Mouse (Mus musculus): Measurements from ENCODE around the gene Ap3b1.

The Ap3b1 gene

DNA sequence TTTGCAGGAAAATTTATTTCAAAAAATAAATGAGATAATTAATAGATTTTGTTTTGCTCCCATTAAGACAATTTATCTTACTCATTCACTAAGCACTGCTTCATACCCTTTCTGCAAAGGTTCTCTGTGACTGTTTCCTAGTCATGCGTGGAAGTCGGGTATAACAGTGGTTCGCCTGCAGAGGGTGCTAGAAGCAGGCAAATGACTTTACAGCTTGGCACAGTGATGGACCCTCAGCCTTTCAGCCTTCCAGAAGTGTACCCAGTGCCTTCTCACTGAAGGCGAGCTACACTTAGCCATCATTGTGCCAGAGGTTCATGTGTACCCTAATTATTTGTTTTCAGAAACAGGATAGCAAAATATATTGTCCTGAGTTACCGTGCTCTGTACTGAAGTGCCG, 92.5 kb downstream of the Ap3b1 start:
- CTCF ChIA-PET: no interaction called here

GRCm38 (mm10) chr13:94454131-94454530, 95.4 kb downstream of the Ap3b1 start:
- CTCF ChIA-PET: no interaction called here

DNA sequence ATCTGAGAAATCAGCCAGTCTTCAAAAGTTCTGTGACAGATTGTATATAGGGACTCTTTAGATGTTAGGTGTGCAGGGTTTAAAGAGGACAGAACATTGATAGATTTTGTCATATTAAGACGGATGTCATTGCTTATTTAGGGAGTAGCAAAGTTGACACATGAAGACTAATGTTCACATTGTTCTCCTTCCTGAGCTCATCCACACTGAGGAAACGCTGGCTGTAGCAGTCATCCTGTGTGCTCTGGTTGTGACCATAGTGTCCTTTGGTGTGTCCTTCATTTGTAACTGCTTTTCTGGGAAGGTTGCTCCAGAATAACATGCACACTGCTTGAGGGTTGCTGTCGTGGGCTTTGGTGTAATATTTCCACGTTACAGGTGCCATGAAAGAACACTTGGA, 100.4 kb downstream of the Ap3b1 start:
- CTCF ChIA-PET: no interaction called here

DNA sequence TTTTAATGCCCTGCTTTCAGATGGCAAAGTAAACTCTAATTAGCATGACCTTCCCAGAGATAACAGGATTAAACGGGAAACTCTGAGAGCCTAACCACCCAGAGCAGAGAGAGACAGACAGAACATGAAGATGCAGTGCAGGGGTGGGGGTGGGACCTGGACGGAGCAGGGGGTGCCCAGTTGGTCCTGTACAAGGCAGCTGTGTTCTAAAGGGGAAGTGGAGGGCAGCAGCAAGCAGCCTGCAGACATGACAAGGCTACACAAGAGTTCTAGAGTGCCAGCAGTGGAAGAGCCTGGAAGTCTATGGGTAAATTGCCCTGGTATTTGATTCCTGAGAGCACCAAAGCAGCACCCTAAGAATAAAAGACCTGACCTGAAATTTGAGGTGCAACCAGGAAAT, 105.5 kb downstream of the Ap3b1 start:
- CTCF ChIA-PET: no interaction called here

GRCm38 (mm10) chr13:94468551-94468950, 109.8 kb downstream of the Ap3b1 start:
- CTCF ChIA-PET: no interaction called here

GRCm38 (mm10) chr13:94471009-94471672, 112.4 kb downstream of the Ap3b1 start:
- CTCF ChIA-PET: no interaction called here

DNA sequence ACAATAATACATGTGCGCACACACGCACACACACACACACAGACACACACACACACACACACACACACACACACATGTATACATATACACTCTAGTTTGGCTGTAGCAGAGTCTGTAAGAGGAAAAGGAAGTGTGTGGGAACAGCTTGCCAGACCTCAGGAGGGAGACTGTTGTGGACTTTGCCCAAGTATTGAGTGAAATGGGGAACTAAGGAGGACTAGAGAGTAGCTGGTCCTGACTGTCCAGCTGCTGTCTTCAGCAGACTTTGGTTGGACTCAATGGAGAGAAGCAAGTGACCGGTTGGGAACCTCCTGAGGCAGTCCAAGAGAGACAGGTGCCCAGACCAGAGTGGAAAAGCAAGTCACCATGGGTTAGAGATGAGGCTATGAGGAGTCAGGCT, 117.4 kb downstream of the Ap3b1 start:
- CTCF ChIA-PET: no interaction called here

DNA sequence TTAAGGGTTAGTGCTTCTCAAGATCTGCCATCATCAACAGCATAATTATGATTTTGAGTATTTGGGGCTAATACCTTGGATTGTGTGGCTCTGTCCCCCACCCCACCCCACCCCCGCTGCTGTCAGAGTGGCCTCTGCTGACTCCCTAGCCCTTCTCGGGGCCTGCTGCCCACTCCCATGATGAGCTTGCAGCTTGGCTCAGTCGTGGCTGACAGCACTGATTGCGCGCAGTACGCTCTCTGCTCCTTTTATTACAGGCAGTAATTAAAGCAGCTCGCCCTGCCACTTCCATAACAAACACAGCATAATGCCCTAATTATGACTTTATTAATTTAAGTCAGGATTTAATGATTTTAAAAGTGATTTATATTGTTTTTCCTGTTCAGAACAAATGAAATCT, 121.5 kb downstream of the Ap3b1 start:
- CTCF ChIA-PET: no interaction called here

- CTCF ChIA-PET: interaction anchor here (0.7 kb wide), 1 partner anchor 1670 kb away, joined by 3 read pairs; no protein-coding TSS in a partner anchor
Measured at GRCm38 (mm10) chr13:94490684-94491083, 131.9 kb downstream of the Ap3b1 start.

DNA sequence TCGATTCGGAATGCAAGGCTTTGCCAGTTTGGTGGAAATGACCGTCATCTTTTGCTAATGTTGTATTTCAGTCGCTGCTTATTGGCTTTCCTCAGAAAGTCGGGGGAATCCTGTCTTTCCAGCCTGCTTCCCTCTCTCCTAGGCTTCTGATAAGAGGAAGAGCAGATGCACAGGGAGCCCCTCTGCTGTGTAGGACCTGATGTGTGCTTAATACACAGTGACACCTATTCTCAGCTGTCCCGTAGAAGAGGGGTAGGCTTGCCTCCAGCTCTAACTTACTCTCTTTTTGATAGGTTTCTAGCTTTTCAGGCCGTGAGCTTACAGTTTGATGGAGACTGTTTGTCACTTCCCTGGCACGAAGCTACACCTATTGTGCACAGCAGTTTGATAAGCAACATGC, 132.4 kb downstream of the Ap3b1 start:
- CTCF ChIA-PET: interaction anchor here (0.7 kb wide), 1 partner anchor 1670 kb away, joined by 3 read pairs; no protein-coding TSS in a partner anchor

GRCm38 (mm10) chr13:94497521-94497920, 138.8 kb downstream of the Ap3b1 start:
- CTCF ChIA-PET: no interaction called here

DNA sequence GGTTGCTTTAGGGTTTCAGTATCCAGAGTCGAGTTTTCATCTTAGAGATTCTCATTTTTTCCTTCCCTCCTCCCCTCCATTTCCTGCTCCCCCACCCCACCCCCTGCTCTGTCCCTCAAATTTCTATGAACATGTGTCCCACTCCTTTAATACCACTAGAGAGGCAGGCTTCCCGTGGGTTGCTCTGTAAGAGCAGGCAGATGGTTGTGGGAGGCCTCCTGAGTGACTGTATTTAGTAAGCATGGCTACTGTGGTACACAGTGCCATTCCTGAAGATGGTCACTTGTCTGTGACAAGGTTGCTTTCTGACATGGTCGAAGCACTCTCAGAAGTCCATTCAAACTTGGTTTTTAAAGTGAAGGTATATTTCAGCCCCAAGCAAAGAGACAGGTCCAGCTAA, 147.7 kb downstream of the Ap3b1 start:
- CTCF ChIA-PET: no interaction called here

GRCm38 (mm10) chr13:94508344-94508743, 149.6 kb downstream of the Ap3b1 start:
- CTCF ChIA-PET: no interaction called here

DNA sequence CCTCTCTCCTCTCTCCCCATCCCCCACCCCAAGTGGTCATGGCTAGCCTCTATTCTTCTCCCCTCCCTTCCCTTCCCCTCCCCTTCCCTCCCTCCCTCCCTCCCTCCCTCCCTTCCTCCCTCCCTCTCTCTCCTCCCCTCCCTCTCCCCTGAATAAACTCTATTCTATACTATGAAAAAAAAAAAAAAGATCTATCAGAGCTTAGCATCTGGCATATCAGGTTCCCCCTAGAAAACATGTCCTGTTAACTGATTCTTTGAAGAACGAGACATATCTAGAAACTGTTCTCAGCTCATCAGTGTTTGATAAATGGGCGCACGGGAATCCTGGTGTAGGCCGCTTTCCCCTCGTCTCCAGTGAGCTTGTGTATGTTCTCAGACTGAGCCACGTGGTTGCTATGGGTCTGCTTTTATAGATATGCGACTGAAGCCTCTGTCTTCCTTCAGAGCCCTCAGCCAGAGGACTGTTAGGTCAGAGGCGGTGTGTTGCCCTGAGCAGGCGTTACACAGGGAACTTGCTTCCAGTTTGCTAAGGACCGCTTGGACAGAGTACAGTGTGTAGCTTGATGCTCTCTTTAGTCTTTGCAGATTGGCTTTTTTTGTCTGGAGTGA, 154.5 kb downstream of the Ap3b1 start:
- CTCF ChIA-PET: no interaction called here

DNA sequence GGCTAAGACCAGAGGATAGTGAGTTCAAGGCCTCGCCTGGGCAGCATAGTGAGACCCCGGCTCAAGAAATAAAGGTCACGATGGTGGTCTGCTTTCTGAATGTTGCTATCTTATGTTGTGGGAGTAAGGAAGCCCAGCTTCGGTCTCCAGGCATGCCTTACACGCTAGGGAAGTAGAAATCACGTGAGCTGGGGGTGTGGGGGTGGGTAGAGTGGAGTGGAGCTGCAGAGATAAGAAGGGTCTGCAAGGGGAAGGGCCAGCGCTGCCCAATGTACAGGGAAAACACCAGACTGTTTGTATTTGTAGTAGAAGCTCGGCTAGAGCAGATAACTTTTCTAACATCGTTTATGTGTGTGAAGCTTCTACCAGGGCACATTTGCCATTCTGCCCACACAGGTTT, 155.1 kb downstream of the Ap3b1 start:
- CTCF ChIA-PET: no interaction called here

GRCm38 (mm10) chr13:94514992-94515391, 156.2 kb downstream of the Ap3b1 start:
- CTCF ChIA-PET: no interaction called here

DNA sequence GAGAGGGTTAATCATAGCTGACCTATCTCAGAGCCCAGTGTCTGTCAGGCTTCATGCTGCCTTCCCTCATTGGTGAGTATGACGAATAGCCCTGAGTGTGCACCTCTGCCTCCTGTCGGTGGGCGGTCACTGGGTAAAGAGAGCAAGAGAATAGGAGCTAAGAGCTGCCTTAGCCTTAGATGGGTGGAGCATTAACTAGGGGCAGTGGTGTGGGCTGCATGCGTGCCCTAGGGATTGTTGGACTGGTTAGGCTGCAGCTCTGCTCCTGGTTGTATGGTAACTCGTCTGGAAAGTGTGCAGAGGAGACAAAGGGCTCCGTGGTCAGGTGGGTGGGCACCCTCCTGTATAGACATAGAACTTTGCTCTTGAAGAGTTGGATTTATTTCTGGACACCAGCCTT, 157.8 kb downstream of the Ap3b1 start:
- CTCF ChIA-PET: no interaction called here

- CTCF ChIA-PET: no interaction called here
Measured at GRCm38 (mm10) chr13:94518176-94518575, 159.4 kb downstream of the Ap3b1 start.

GRCm38 (mm10) chr13:94519276-94519675, 160.5 kb downstream of the Ap3b1 start:
- CTCF ChIA-PET: no interaction called here

DNA sequence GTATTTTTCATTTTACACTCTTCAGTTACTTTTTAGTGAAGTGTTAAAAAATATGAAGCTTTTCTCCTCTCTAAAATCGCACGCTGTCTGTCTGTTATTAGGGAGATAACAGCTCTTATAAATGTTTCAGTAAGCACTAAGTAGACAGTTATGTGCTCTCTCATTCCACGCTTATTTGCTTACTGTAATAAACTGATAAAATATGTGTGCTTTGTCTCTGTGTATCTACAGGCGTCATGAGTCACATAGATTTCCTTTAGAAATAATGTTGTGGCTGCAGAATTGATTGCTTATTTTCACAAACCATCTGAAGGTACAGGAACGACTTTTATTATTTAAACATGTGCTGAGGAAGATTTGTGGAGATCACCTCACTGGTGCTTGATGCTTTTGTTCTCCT, 164.5 kb downstream of the Ap3b1 start:
- CTCF ChIA-PET: interaction anchor here (0.6 kb wide), 1 partner anchor 40 kb away, joined by 15 read pairs; no protein-coding TSS in a partner anchor

GRCm38 (mm10) chr13:94524669-94525238, 166.0 kb downstream of the Ap3b1 start:
- CTCF ChIA-PET: no interaction called here

DNA sequence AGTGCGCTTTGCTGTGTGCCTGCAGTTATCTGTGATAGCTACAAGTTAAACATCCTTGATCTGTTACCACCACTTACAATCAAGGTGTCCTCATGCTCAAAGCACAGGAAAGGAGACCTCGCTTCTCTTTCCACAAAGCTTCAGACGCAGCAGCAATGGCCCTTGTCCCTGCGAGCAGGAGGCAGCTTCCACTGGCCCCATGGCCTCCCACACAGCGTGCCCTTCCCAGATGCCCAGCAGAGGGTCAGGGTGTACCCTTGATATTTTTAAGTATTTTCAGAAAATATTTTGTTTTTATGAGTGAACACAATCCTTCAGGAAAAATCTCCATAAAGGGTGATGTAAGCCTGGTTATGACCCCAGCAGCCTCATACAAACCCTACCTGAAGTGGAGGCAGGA, 170.4 kb downstream of the Ap3b1 start:
- CTCF ChIA-PET: no interaction called here

DNA sequence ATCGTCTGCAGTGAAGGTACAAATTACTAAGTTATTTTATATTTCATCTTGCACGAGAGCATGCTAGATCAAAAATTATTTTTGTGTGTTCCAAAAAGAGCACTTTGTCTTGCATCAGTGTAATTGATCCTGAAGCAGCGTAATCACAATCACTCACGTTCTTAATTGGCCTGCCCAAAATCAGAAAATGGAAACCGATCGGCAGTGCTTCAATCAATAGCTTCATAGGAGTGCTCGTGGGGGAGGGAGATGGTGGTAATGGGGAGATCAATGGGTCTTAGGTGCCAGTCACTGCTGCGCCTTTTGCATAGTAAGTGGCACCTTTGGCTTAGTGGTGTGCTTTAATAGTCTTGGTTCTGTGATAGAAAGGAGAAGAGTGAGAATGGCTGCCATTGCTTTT, 174.8 kb downstream of the Ap3b1 start:
- CTCF ChIA-PET: no interaction called here

GRCm38 (mm10) chr13:94537336-94537735, 178.6 kb downstream of the Ap3b1 start:
- CTCF ChIA-PET: no interaction called here
